Mouse (Mus musculus) macrophage (primary cell): ENCODE data around the gene Hspb8. TPM values are rescaled to one million over a fixed set of nuclear protein-coding genes. Genes with fewer than 3 reads are reported as not detected.

Experiments
- H3K27ac ChIP-seq: fragments of 350-480 bp; formaldehyde crosslinking; 2 replicates; pipeline ENCODE4 v1.9.0; 2021
- H3K36me3 ChIP-seq: fragments of 350-480 bp; formaldehyde crosslinking; 2 replicates; pipeline ENCODE4 v1.9.0; 2021; ENCODE audit errors: inconsistent target
- H3K4me3 ChIP-seq: fragments of 350-480 bp; formaldehyde crosslinking; 2 replicates; pipeline ENCODE4 v1.9.0; 2021; ENCODE audit errors: inconsistent target
- H3K79me2 ChIP-seq: fragments of 350-480 bp; formaldehyde crosslinking; 2 replicates; pipeline ENCODE4 v1.9.0; 2021; ENCODE audit errors: inconsistent target
- WGBS: methylation state at CpG from one replicate; pipeline ENCODE4 v1.1.7; 2026; ENCODE audit warnings: inconsistent platforms; ENCODE audit not compliant: missing documents; 5-methylcytosine and 5-hydroxymethylcytosine counted together
- polyA plus RNA-seq: library from polyadenylated mRNA; stranded (reverse); fragments of 250-400 nt; gene quantifications from 3 replicates; pipeline ENCODE4 v1.2.4, GENCODE M21; 2018; ENCODE audit warnings: inconsistent platforms
- total RNA-seq, 78 experiments: library from RNA; depleted of rRNA; stranded (reverse); fragments of 250-400 nt; gene quantifications; 1 replicate in 9 of 78; 2 replicates in 24 of 78; 3 replicates in 43 of 78; 4 replicates in 2 of 78; pipeline ENCODE4 v1.2.4; 2018; ENCODE audit warnings: inconsistent platforms in 56 of 78

Hspb8 gene
- total RNA-seq (2018; cell fraction: chromatin; rRNA removed) = 1 to 10 TPM in 1 of 26 experiments, not detected in 25; 1.9 TPM
- not detected for total RNA-seq (2018; cell fraction: cytosol; rRNA removed)
- total RNA-seq (2018; cell fraction: nucleus; rRNA removed) = under 1 TPM in 1 of 26 experiments, not detected in 25; 0.37 TPM
- polyA plus RNA-seq = 0.07 TPM in 1 of 3 replicates, not detected in the others

DNA sequence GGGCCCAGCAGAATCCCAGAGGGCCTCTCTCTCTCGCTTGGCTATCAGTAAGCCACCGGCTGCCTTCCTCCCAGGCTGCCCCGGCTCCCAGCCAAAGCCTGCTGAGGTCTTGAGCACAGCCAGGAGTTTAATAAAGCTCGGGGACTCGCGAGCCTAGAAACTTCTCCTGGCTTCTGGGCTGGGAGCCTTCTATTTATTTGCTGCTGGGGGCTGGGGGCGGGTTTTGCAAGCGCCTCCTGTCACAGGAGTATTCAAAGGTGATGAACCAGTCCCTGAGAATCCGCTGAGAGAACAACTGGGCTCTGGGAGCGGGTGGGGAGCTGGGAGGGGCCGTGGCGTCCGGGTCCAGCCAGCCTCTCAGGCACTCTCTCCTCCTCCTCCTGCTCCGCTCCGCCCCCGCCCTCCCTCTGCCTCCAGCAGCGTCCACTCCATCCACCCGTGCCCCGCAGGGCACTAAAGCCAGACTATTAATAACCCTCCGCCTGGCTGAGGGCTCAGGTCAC lies at the start of gene Hspb8:
Gene Hspb8 (minus strand): TSS at position 166 of the 503 bp plus-strand sequence.
- Histone ChIP-seq H3K79me2 (no peaks in the 10 kb centered on the region), H3K27ac (no peak within 1 kb of the TSS), H3K4me3 (no peak within 1 kb of the TSS), H3K36me3 (no peaks in the 10 kb centered on the region)
- WGBS = 5% methylated on average over 20 of the region's 20 CpGs

- Histone ChIP-seq H3K27ac (no peak overlapping the region), H3K4me3 (no peak overlapping the region), H3K36me3 (no peaks in the 10 kb centered on the region), H3K79me2 (no peaks in the 10 kb centered on the region)
- WGBS = 76% methylated on average over 11 of the region's 11 CpGs
Measured at GRCm38 (mm10) chr5:116461354-116462042, 38.8 kb upstream of the Hspb8 start.

DNA sequence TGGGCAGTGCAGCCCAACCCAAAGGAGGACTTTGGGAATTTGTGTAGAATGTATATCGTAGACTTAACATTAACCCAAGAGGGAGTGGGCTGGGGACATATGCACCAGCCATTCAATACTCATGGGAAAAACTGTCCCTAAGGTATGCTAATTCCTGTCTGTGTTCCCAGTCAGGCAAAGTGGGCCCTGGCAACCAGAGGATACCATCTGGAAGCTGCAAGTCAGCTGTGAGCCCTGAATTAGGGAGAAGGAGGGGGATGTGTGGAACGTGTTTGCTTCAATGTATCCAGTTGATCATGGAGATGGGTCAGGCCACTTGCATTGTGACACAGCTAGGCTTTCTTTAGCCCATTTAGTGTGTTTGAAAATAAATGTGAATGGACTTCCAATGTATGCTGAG lies 37.3 kb upstream of the Hspb8 start:
- H3K79me2 ChIP-seq = no peaks in the 10 kb centered on the region
- H3K36me3 ChIP-seq = no peaks in the 10 kb centered on the region
- no peak overlapping the region for H3K4me3 ChIP-seq
- 95% methylated on average over 2 of the region's 2 CpGs for WGBS
- H3K27ac ChIP-seq = no peak overlapping the region

- Histone ChIP-seq H3K36me3 (no peaks in the 10 kb centered on the region), H3K79me2 (no peaks in the 10 kb centered on the region), H3K4me3 (no peak overlapping the region), H3K27ac (no peak overlapping the region)
- WGBS = 87% methylated on average over 7 of the region's 7 CpGs
Measured at GRCm38 (mm10) chr5:116457791-116458190, 35.1 kb upstream of the Hspb8 start.

- H3K4me3 ChIP-seq = no peak overlapping the region
- 43% methylated on average over 10 of the region's 10 CpGs for WGBS
- H3K79me2 ChIP-seq = no peaks in the 10 kb centered on the region
- no peak overlapping the region for H3K27ac ChIP-seq
- no peaks in the 10 kb centered on the region for H3K36me3 ChIP-seq
Measured at GRCm38 (mm10) chr5:116456796-116457515, 34.3 kb upstream of the Hspb8 start.

GRCm38 (mm10) chr5:116453401-116453851 lies 30.8 kb upstream of the Hspb8 start:
- H3K4me3 ChIP-seq = no peak overlapping the region
- H3K36me3 ChIP-seq = no peaks in the 10 kb centered on the region
- 3% methylated on average over 27 of the region's 27 CpGs for WGBS
- H3K27ac ChIP-seq = no peak overlapping the region
- H3K79me2 ChIP-seq = no peaks in the 10 kb centered on the region

DNA sequence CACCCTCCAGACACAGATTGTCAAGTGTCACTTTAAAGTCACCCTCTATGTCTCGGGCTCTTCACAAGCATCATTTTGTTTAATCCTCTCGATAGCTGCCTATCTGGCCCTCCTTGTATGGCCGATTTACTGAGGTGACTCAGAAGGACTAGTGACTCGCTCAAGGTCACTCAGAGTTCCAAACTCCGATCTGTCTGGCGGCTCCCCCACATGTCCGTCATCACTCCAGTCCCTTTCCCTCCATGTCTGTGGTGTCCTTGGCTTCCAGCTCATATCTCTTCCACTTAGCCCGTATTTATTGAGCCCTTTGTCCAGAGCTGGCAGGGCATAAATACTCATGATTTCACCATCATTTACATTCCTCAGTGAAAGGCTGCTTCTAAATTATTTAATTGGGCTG lies 28.2 kb upstream of the Hspb8 start:
- 88% methylated on average over 8 of the region's 8 CpGs for WGBS
- Histone ChIP-seq H3K79me2 (no peaks in the 10 kb centered on the region), H3K27ac (no peak overlapping the region), H3K4me3 (no peak overlapping the region), H3K36me3 (no peaks in the 10 kb centered on the region)

DNA sequence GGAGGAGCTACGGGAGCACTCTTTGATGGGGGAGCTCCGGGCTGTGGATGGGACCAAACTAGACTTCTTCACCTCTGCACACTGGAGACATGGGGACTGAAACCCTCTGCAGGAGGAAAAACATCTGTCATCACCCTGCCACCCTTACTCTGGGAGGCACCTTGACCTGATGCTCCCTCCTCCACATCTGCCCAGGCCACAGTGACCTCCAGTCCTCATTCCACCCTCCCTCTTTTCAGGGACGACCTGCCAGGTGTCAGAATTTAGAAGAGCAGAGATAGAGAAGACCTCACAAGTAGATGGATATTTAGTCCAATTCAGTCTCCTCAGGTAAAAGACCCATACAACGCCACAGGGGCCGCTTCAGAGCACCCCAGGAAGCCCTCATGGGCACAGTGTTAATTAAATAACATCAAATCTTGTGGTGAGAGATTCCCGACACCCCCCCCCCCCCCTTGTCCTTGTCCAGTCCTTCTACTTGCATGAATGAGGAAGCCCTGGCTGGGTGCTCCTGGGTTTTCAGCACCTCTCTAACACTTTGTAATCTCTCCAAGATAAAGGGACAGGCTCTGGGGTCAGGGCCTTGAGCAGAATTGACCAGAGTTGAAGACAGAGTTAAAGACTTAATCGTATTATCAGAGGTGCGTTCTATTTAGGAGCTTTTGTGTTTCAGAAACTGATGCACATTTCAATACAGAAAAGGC lies 27.0 kb upstream of the Hspb8 start:
- 57% methylated on average over 8 of the region's 8 CpGs for WGBS
- no peak overlapping the region for H3K27ac ChIP-seq

GRCm38 (mm10) chr5:116448409-116449191 lies 25.9 kb upstream of the Hspb8 start:
- no peaks in the 10 kb centered on the region for H3K79me2 ChIP-seq
- H3K27ac ChIP-seq = no peak overlapping the region
- H3K36me3 ChIP-seq = no peaks in the 10 kb centered on the region
- 15% methylated on average over 9 of the region's 11 CpGs for WGBS
- no peak overlapping the region for H3K4me3 ChIP-seq

More for the DNA sequence above, 27.0 kb upstream of the Hspb8 start:
- no peak overlapping the region for H3K4me3 ChIP-seq
- no peaks in the 10 kb centered on the region for H3K79me2 ChIP-seq
- no peaks in the 10 kb centered on the region for H3K36me3 ChIP-seq

GRCm38 (mm10) chr5:116447821-116448350 lies 25.2 kb upstream of the Hspb8 start:
- no peaks in the 10 kb centered on the region for H3K36me3 ChIP-seq
- no peak overlapping the region for H3K4me3 ChIP-seq
- 47% methylated on average over 11 of the region's 11 CpGs for WGBS
- no peak overlapping the region for H3K27ac ChIP-seq
- no peaks in the 10 kb centered on the region for H3K79me2 ChIP-seq

DNA sequence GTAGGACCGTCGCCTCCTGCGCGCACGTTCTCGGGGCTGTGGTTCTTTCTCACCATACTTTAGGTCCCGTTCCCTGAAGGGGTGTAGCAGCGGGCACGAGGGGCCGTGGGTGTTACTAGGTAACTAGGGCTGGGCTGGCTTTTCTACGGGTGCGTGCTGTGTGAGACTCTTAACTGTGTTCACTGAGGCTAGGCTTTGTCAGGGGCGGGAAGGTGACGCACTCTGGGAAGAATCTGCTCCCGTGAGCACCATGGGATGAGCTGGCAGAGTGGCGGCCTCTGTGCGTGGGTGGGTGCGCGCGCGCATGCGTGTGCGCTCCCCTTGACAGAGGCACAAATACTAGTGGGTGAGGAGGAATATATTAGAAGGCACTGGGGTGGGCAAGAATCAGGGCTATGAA lies 23.9 kb upstream of the Hspb8 start:
- Histone ChIP-seq H3K79me2 (no peaks in the 10 kb centered on the region), H3K36me3 (no peaks in the 10 kb centered on the region), H3K27ac (no peak overlapping the region), H3K4me3 (no peak overlapping the region)
- WGBS = 67% methylated on average over 23 of the region's 23 CpGs

- 70% methylated on average over 10 of the region's 10 CpGs for WGBS
- no peaks in the 10 kb centered on the region for H3K36me3 ChIP-seq
- no peak overlapping the region for H3K27ac ChIP-seq
- H3K4me3 ChIP-seq = no peak overlapping the region
- no peaks in the 10 kb centered on the region for H3K79me2 ChIP-seq
Measured at GRCm38 (mm10) chr5:116445634-116446367, 23.1 kb upstream of the Hspb8 start.

GRCm38 (mm10) chr5:116444517-116444916 lies 21.9 kb upstream of the Hspb8 start:
- Histone ChIP-seq H3K36me3 (no peaks in the 10 kb centered on the region), H3K4me3 (no peak overlapping the region), H3K79me2 (no peaks in the 10 kb centered on the region), H3K27ac (no peak overlapping the region)
- WGBS = 69% methylated on average over 27 of the region's 27 CpGs
